Comparison of ENCODE assay signal across 8 mouse cellular contexts in the genomic region with DNA sequence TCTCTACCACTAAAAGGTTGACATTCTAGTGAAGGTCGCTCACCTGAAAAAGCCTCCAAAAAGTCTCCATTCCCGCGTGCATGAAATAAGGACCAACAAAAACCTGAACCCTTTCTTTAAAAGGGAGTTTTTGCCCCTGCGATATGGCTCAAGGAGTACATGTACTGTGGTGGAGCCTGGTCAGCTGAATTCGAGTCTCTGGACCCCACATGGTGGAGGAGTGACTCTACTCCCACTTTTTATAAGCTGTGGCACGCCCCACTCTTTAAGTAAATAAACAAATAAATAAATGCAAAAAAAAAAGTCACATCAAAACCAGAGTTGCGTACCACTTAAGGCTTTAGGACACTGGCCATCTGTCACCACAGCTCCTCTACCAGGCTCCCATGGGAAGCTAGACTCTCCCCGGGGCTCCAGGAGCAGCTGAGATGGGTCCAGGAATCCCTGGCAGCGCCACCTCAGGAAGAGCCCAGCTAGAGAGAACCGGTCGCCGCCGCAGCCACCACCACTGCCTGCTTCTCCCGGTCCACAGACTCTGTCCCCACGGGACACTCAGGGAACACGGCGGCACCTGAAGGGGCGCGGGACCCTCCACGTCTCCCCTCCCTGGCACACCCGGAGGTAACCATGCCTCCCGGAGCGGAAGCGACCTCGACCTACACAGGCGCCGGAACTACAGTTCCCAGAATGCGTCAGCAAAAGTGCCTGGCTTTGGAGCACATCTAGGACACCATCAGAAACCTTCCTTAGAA. TPM values are rescaled to one million over a fixed set of nuclear protein-coding genes. Genes with fewer than 3 reads are reported as not detected.
DNase-seq lines count a peak whose midpoint lies in the region; ATAC-seq and TF ChIP-seq lines count a peak whose summit lies in the region.

TSS of gene Zfp109 (minus strand) at position 521 of the 752 bp plus-strand sequence.

- peaks cover 10% of the 10 kb centered on the region for H3K4me1 ChIP-seq in forebrain, embryonic 10.5 days
- peaks cover 9% of the 10 kb centered on the region; the same call in 1 of the 2 replicates for H3K4me1 ChIP-seq in heart, embryonic 15.5 days (replicated peaks)
- H3K4me1 ChIP-seq in liver, adult 2 months (ENCODE audit: control insufficient read depth, insufficient read depth, low read length) = 0 out of 2 replicates have a peak, but pooled peaks cover 2% of the 10 kb centered on the region
- H3K4me1 ChIP-seq in stomach, embryonic 14.5 days (ENCODE audit: control insufficient read depth, insufficient read depth, low read length) = peaks cover 5% of the 10 kb centered on the region; the same call in 1 of the 2 replicates

- peak within 1 kb of the TSS; percentile 76 for H3K4me3 ChIP-seq in forebrain, embryonic 10.5 days
- peak within 1 kb of the TSS; percentile 85 for H3K4me3 ChIP-seq in heart, embryonic 15.5 days
- H3K4me3 ChIP-seq in liver, adult 2 months (ENCODE audit: insufficient read depth, low read depth, low read length) = peak within 1 kb of the TSS; percentile 82
- peak within 1 kb of the TSS; percentile 76 for H3K4me3 ChIP-seq in stomach, embryonic 14.5 days (ENCODE audit: low read depth, low read length)

- peak; percentile 79 for ATAC-seq in heart, embryonic 15.5 days (replicated peaks; ENCODE audit: insufficient number of reproducible peaks, insufficient read depth, low FRiP score, low read depth)
- 0 out of 2 replicates have a peak, but pooled peaks have one; percentile 53 for ATAC-seq in monocyte, adult 5-6 weeks (replicated peaks; ENCODE audit: insufficient number of reproducible peaks, low FRiP score, low TSS enrichment, poor library complexity, severe bottlenecking)
- ATAC-seq in stomach, embryonic 14.5 days (ENCODE audit: insufficient number of reproducible peaks, insufficient read depth, low FRiP score, low read depth) = peak; percentile 74

- TF ChIP-seq POLR2A in liver, adult 2 months (IDR thresholded peaks at IDR 0.05; ENCODE audit: extremely low read depth, insufficient read depth, low read length) = 0 out of 2 replicates have a peak, but pooled peaks have one; percentile 18

- H3K36me3 ChIP-seq in forebrain, embryonic 10.5 days (replicated peaks) = peaks cover 26% of the 10 kb centered on the region
- no peaks in the 10 kb centered on the region for H3K36me3 ChIP-seq in heart, embryonic 15.5 days
- no peaks in the 10 kb centered on the region for H3K36me3 ChIP-seq in liver, adult 2 months (ENCODE audit: control insufficient read depth, insufficient read depth, low read length)
- H3K36me3 ChIP-seq in stomach, embryonic 14.5 days (ENCODE audit: control insufficient read depth, insufficient read depth, low read length) = peaks cover 5% of the 10 kb centered on the region; the same call in 1 of the 2 replicates

- H3K27ac ChIP-seq in forebrain, embryonic 10.5 days = peak within 1 kb of the TSS; percentile 87
- no peak within 1 kb of the TSS; the same call in 1 of the 2 replicates for H3K27ac ChIP-seq in heart, embryonic 15.5 days
- no peak within 1 kb of the TSS for H3K27ac ChIP-seq in liver, adult 2 months (replicated peaks; ENCODE audit: insufficient read depth, low read depth, low read length)
- no peak within 1 kb of the TSS for H3K27ac ChIP-seq in stomach, embryonic 14.5 days (ENCODE audit: low read length)

- peak; percentile 68 for DNase-seq in CD4-positive, CD25-positive, alpha-beta regulatory T cell, adult 2 months (ENCODE audit: low read depth, low spot score)
- DNase-seq in brain, embryonic 18.5 days (ENCODE audit: low read depth, low spot score) = peak; percentile 43
- DNase-seq in forebrain, embryonic 10.5 days (ENCODE audit: extremely low spot score, low spot score) = peak; percentile 64
- peak; percentile 75 for DNase-seq in kidney, postnatal 10 days
- DNase-seq in liver, adult 2 months (ENCODE audit: extremely low read depth, low read depth, low spot score) = peak; percentile 73

- no peaks in the 10 kb centered on the region for H3K27me3 ChIP-seq in forebrain, embryonic 10.5 days (ENCODE audit: poor library complexity, severe bottlenecking)
- no peaks in the 10 kb centered on the region for H3K27me3 ChIP-seq in heart, embryonic 15.5 days
- no peaks in the 10 kb centered on the region for H3K27me3 ChIP-seq in liver, adult 2 months (ENCODE audit: control insufficient read depth, insufficient read depth, low read length)
- no peaks in the 10 kb centered on the region for H3K27me3 ChIP-seq in stomach, embryonic 14.5 days (ENCODE audit: control insufficient read depth, insufficient read depth, low read length)

- 6% methylated on average over 28 of the region's 28 CpGs for WGBS in forebrain, embryonic 10.5 days
- 5% methylated on average over 28 of the region's 28 CpGs for WGBS in heart, embryonic 15.5 days
- 4% methylated on average over 28 of the region's 28 CpGs for WGBS in liver, adult 2 months
- WGBS in stomach, embryonic 14.5 days = 5% methylated on average over 28 of the region's 28 CpGs

- H3K79me2 ChIP-seq in liver, adult 2 months (ENCODE audit: control insufficient read depth, insufficient read depth, low read length) = no peaks in the 10 kb centered on the region

- no peak for TF ChIP-seq CTCF in liver, adult 2 months (IDR thresholded peaks at IDR 0.05; ENCODE audit: low read depth, low read length)

- H3K9ac ChIP-seq in heart, embryonic 15.5 days = peak within 1 kb of the TSS; percentile 76
- peak within 1 kb of the TSS; percentile 78 for H3K9ac ChIP-seq in liver, adult 2 months (ENCODE audit: low read depth, low read length)
- H3K9ac ChIP-seq in stomach, embryonic 14.5 days (replicated peaks; ENCODE audit: low read depth, low read length) = peak within 1 kb of the TSS; percentile 57

- H3K9me3 ChIP-seq in forebrain, embryonic 10.5 days = no peaks in the 10 kb centered on the region
- no peaks in the 10 kb centered on the region for H3K9me3 ChIP-seq in heart, embryonic 15.5 days (replicated peaks)
- H3K9me3 ChIP-seq in stomach, embryonic 14.5 days (ENCODE audit: control insufficient read depth, low read depth, low read length) = no peaks in the 10 kb centered on the region

- H3K4me2 ChIP-seq in heart, embryonic 15.5 days = peak within 1 kb of the TSS; percentile 74
- peak within 1 kb of the TSS; percentile 73 for H3K4me2 ChIP-seq in stomach, embryonic 14.5 days (replicated peaks; ENCODE audit: low read depth, low read length)

RNA-seq across cellular contexts. Expression of gene Zfp109, which starts in this region (rescaled TPM):
- polyA plus RNA-seq in forebrain, embryonic 10.5 days (2016; fragmentation: Nextera tagmentation; extraction: Ambion mirVana) = 5.4 and 7.1 TPM in 2 replicates
- 2.9 and 3.5 TPM in 2 replicates for polyA plus RNA-seq in heart, embryonic 15.5 days (2015; fragmentation: Nextera tagmentation; extraction: Ambion mirVana)
- 3.1 and 3.6 TPM in 2 replicates for total RNA-seq in liver, adult 2 months (2014; rRNA removed)
- polyA plus RNA-seq in liver, adult 2 months (2012; rRNA removed) = 0.98 and 1.3 TPM in 2 replicates
- total RNA-seq in monocyte, adult 5-6 weeks (2017) = 1.6 to 2.7 TPM (median 1.8 TPM) in 3 replicates
- polyA plus RNA-seq in stomach, embryonic 14.5 days (2014; fragmentation: Nextera tagmentation; extraction: Ambion mirVana) = 6.3 and 6.4 TPM in 2 replicates
